Mouse (Mus musculus) cerebellum, adult 2 months (tissue): Measurements from ENCODE around the gene Skor1. TPM values are rescaled to one million over a fixed set of nuclear protein-coding genes. Genes with fewer than 3 reads are reported as not detected.

Experiments
- DNase-seq, 2 experiments: peaks; one replicate each; pipeline ENCODE4 v3.0.0; 2021
- H3K27ac ChIP-seq: fragments of 200-500 bp; 2 replicates; pipeline ENCODE4 v1.5.1; 2012; ENCODE audit warnings: low read length, control low read depth, inconsistent platforms; ENCODE audit not compliant: insufficient read depth
- H3K27me3 ChIP-seq: fragments of 200-500 bp; 2 replicates; pipeline ENCODE4 v1.6.1; 2012; ENCODE audit warnings: inconsistent platforms, mild to moderate bottlenecking, low read length, moderate library complexity; ENCODE audit not compliant: control insufficient read depth, insufficient read depth
- H3K4me1 ChIP-seq: fragments of 200-500 bp; 2 replicates; pipeline ENCODE4 v1.6.1; 2011; ENCODE audit warnings: low read length; ENCODE audit not compliant: control insufficient read depth, insufficient read depth
- H3K4me3 ChIP-seq: fragments of 200-500 bp; replicated peaks from 2 replicates; pipeline ENCODE3; 2011; ENCODE audit warnings: mild to moderate bottlenecking, low read depth, low read length, control low read depth; ENCODE audit not compliant: insufficient read depth
- CTCF ChIP-seq: fragments of 200-500 bp; IDR thresholded peaks from 2 replicates; pipeline ENCODE4 v1.5.1; 2011; ENCODE audit warnings: low read depth, mild to moderate bottlenecking, control low read depth, low read length, moderate library complexity, borderline replicate concordance; ENCODE audit not compliant: insufficient read depth
- POLR2A ChIP-seq: fragments of 200-500 bp; IDR thresholded peaks from 2 replicates; pipeline ENCODE4 v1.6.1; 2011; ENCODE audit warnings: low read length, control low read depth, borderline replicate concordance; ENCODE audit not compliant: insufficient read depth
- WGBS: fragments of 180-500 bp; shearing (Covaris S2); methylation state at CpG from one replicate; pipeline ENCODE4 v1.1.7; 2018; 5-methylcytosine and 5-hydroxymethylcytosine counted together
- polyA plus RNA-seq: library from polyadenylated mRNA; depleted of rRNA; stranded (reverse); fragments of >200 nt; gene quantifications from 2 replicates; pipeline ENCODE4 v1.2.3, GENCODE M21; 2012

The Skor1 gene
- polyA plus RNA-seq, 1 experiment: 7.1 TPM

DNA sequence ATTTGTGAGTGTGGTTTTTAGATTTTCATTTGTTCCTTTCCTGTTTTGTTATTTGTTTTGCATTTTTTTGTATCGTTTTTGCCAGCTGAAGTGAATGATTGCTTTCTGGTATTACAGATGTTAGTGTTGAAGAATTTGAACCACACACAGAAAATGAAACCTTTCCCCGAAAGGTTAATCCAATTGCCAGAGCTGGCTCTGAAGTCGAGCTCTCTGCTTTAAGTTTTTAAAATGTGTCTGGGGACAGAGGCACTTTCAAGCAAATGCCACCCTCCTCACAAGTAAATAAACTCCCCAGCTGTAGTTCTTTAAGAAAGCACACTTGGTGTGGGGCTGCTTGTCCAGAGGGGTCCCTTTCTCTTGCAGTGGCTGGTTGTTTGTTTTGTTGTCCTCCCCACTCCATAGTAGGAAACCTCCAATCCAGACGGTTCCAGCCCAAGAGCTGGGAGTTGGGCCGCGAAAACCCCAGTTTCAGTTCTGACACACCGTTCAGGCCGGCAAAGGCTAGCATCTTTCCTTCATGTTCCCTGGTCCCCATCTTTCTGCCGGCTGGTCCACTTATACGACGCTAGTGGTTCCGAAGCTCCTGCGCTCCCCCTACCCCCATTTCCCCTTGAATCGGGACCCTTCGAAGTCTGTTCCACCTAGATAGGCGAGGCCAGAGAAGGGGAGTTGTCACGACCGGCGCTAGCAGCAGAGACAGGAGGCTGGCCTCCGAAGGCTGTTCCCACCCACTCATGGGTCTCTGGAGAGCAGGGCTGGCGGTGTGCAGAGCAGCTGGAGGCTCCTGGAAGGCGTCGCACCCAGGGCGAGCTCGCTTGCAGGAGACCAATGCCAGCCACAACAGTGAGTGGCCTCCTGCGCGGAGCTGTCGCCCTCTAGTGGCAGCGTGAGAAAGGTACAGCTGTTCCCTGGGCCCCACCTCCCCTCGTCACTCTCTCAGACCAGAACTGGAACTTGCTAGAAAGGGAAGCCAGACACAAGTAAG is 25.0 kb downstream of the Skor1 start:
- TF ChIP-seq CTCF (peak; percentile 99), POLR2A (no peak)
- 9% methylated on average over 30 of the region's 30 CpGs for WGBS
- H3K27ac ChIP-seq: no peak overlapping the region
- H3K4me1 ChIP-seq: no peaks in the 10 kb centered on the region
- peak overlapping the region; percentile 53 for H3K4me3 ChIP-seq
- peak; percentile 79 to 88 for DNase-seq
- no peaks in the 10 kb centered on the region for H3K27me3 ChIP-seq

DNA sequence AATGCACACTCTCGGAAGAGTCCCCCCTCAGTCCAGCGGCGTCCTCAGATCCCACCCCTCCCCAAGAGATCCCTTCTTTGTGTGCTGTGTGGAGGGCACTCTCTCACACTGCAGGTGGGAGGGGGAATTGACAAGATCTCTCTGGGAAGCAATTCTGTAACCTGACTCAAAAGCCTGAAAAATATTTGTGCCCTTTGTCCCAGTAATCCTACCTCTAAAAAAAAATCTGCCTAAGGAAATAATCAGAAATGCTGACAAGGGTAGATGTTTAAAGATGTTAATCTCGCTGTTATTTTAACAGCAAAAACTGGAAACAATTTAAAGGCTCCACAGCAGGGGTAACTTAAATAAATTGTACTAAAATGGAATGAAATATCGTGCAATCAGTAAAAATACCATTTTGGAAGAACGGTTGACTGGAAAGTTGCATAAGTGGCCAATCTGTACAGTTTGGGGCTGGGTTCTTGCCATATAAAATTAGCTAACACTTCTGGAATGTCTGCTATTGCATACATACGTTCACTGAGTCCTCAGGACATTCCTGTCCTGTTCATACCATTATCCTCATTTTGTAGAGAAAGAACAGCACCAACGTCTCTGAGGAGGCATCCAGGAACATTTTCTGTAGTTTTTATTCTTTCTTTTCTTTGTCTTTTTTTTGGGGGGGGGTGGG is 26.5 kb downstream of the Skor1 start:
- no peak overlapping the region for H3K4me3 ChIP-seq
- DNase-seq: no peak
- no peaks in the 10 kb centered on the region for H3K27me3 ChIP-seq
- no peak for TF ChIP-seq CTCF
- H3K4me1 ChIP-seq: no peaks in the 10 kb centered on the region
- H3K27ac ChIP-seq: no peak overlapping the region
- 77% methylated on average over 8 of the region's 8 CpGs for WGBS

- TF ChIP-seq POLR2A (no peak), CTCF (no peak)
- Histone ChIP-seq H3K4me1 (no peaks in the 10 kb centered on the region), H3K27ac (no peak overlapping the region), H3K4me3 (no peak overlapping the region), H3K27me3 (no peaks in the 10 kb centered on the region)
- WGBS: 78% methylated on average over 5 of the region's 5 CpGs
- no peak for DNase-seq
Observed at GRCm38 (mm10) chr9:63118385-63118784, 30.4 kb downstream of the Skor1 start.

DNA sequence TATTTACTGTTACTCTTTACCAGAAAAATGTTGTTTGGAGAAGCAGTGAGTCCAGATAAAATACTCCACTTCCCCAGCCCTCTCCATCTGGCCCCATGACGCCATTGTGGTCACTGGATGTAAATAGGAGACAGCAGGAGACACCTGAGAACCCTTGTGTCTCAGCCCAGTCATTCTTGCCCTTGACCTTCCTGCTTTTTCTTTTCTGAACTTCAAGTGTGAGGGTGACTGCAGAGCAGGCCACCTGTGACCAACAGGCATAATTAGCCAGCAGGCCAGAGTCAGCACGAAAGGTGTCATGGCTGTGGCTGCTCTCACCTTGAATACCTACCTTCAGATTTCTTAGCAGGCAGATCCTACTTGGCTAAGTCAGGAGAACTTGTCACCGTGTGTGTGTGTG is 36.2 kb downstream of the Skor1 start:
- Histone ChIP-seq H3K27me3 (no peaks in the 10 kb centered on the region), H3K4me1 (no peaks in the 10 kb centered on the region), H3K4me3 (no peak overlapping the region), H3K27ac (no peak overlapping the region)
- DNase-seq: no peak
- TF ChIP-seq POLR2A: no peak
- no peak for TF ChIP-seq CTCF
- WGBS: 76% methylated on average over 3 of the region's 3 CpGs

- TF ChIP-seq POLR2A (no peak), CTCF (no peak)
- Histone ChIP-seq H3K4me1 (no peaks in the 10 kb centered on the region), H3K27ac (no peak overlapping the region), H3K27me3 (no peaks in the 10 kb centered on the region), H3K4me3 (no peak overlapping the region)
- WGBS: 6% methylated on average over 2 of the region's 2 CpGs
- peak in 1 of 2 experiments; percentile 17 for DNase-seq
Observed at GRCm38 (mm10) chr9:63109782-63110087, 39.0 kb downstream of the Skor1 start.

DNA sequence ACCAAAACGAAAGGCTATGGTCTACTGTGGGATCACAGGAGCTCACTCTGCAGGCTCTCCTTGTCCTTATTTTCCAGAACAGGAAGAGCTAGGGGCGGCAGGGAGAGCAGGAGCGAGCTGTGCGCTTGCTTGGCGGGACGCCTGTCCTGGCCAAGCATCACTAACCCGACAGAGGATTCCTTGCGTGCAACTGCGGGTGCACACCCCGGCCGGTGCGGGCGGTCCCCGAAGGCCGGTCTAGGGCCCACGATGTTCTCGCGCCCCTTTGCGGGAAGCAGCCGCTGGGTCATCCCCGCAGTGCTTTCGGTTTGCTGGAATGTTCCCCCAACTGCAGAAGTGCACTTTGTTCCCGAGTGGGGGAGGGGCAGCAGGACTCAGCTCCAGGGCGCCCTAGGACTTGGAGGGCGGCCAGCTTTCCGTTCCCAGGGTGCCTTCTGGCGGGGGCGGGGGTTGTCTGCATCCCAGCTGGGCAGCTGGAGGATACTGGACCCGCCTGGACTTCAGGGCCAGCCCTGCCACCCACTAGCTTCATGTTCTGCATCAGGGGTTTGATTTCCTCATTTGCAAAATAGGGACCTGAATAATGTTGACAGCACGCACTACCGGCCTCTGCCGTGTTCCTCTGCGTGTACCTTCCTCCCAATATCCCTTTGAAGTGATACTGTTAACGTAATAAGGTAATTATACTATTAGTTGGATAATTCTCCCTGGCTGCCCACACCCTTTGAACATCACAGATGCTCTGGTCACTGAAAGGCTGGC is 39.6 kb downstream of the Skor1 start:
- DNase-seq: peak; percentile 75 to 82
- WGBS: 1% methylated on average over 34 of the region's 34 CpGs
- H3K27me3 ChIP-seq: no peaks in the 10 kb centered on the region
- TF ChIP-seq CTCF: no peak
- peak overlapping the region; percentile 55 for H3K4me3 ChIP-seq
- H3K27ac ChIP-seq: peak overlapping the region; percentile 0; the same call in 1 of the 2 replicates
- no peaks in the 10 kb centered on the region for H3K4me1 ChIP-seq

GRCm38 (mm10) chr9:63108580-63108979 is 40.2 kb downstream of the Skor1 start:
- Histone ChIP-seq H3K4me3 (peak overlapping the region; percentile 55), H3K27ac (peak overlapping the region; percentile 0; the same call in 1 of the 2 replicates), H3K4me1 (no peaks in the 10 kb centered on the region), H3K27me3 (no peaks in the 10 kb centered on the region)
- 30% methylated on average over 4 of the region's 4 CpGs for WGBS
- TF ChIP-seq CTCF (no peak), POLR2A (no peak)
- no peak for DNase-seq
